Mouse (Mus musculus): ENCODE results near the gene Ripply3. TPM values are rescaled to one million over a fixed set of nuclear protein-coding genes. Genes with fewer than 3 reads are reported as not detected.

The Ripply3 gene
- polyA plus RNA-seq, 1 experiment = 3.6 TPM

DNA sequence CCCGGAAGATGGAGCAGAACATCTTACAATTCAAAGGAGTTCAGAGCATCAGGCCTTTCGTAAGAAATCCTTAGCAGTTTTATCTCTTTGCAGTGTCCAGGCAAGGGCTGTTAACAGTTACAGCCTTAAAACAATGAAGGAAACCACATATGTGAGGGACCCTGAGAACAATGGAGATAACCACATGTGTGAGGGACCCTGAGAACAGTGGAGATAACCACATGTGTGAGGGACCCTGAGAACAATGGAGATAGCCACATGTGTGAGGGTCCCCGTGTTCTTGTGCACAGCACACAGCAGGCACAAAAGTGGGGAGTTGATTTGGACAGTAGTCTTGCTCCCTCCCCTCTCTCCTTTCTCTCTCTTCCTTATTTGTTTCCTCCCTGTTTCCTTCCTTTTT is 29.9 kb downstream of the Ripply3 start:
- no peak overlapping the region for H3K27ac ChIP-seq (ENCODE audit: control insufficient read depth, insufficient read depth, low read depth, low read length, poor library complexity)
- no peaks in the 10 kb centered on the region for H3K4me1 ChIP-seq (ENCODE audit: control insufficient read depth, insufficient read depth, low read length)
- no peak overlapping the region for H3K4me3 ChIP-seq (replicated peaks; ENCODE audit: control insufficient read depth, low read depth, low read length)
- TF ChIP-seq POLR2A (IDR thresholded peaks at IDR 0.05; ENCODE audit: borderline replicate concordance, control insufficient read depth, low read depth, low read length) = no peak
- 63% methylated on average over 3 of the region's 3 CpGs for WGBS

- 84% methylated on average over 13 of the region's 13 CpGs for WGBS
- H3K27ac ChIP-seq (ENCODE audit: control insufficient read depth, insufficient read depth, low read depth, low read length, poor library complexity) = no peak overlapping the region
- H3K4me3 ChIP-seq (replicated peaks; ENCODE audit: control insufficient read depth, low read depth, low read length) = no peak overlapping the region
- H3K4me1 ChIP-seq (ENCODE audit: control insufficient read depth, insufficient read depth, low read length) = no peaks in the 10 kb centered on the region; the same call in 1 of the 2 replicates
- no peak for TF ChIP-seq CTCF (IDR thresholded peaks at IDR 0.05; ENCODE audit: control insufficient read depth, insufficient read depth, low read length)
- TF ChIP-seq POLR2A (IDR thresholded peaks at IDR 0.05; ENCODE audit: borderline replicate concordance, control insufficient read depth, low read depth, low read length) = no peak
These were observed 32.5 kb downstream of the Ripply3 start for GRCm38 (mm10) chr16:94360578-94361350.

DNA sequence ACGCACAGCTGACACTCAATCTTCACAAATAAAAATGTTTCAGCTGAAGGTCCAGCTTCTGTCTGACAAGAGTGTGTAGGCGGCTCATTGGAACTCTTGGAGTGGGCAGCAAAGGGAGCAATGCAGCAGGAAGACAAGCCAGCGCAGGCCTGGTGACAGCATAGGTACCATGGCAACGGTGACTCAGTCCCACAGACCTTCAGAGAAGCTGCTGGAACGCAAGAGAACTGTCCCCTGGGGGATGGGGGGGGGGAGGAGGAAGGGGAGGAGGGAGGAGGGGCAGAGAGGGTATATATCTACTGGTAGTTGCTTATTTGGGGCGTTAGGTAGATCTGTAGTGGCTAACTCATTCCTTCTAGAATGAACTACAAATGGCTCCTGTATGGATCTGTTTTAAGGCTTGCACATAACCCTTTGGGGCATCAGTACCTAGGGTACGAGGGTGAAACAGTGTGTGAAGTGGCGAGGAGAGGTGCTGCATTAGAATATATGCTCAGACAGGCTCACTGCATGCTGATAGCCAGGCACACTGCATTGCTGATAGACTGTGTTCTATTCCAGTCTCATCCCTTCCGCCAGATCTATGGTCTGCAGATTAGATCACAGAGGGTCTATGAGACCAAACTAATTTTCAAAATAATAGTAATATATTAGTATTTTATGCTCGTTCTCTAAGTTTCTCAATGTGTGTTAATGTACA is 34.1 kb downstream of the Ripply3 start:
- no peak overlapping the region for H3K27ac ChIP-seq (ENCODE audit: control insufficient read depth, insufficient read depth, low read depth, low read length, poor library complexity)
- no peaks in the 10 kb centered on the region; the same call in 1 of the 2 replicates for H3K4me1 ChIP-seq (ENCODE audit: control insufficient read depth, insufficient read depth, low read length)
- TF ChIP-seq CTCF (IDR thresholded peaks at IDR 0.05; ENCODE audit: control insufficient read depth, insufficient read depth, low read length) = no peak
- TF ChIP-seq POLR2A (IDR thresholded peaks at IDR 0.05; ENCODE audit: borderline replicate concordance, control insufficient read depth, low read depth, low read length) = no peak
- 55% methylated on average over 10 of the region's 10 CpGs for WGBS
- H3K4me3 ChIP-seq (replicated peaks; ENCODE audit: control insufficient read depth, low read depth, low read length) = no peak overlapping the region

- 59% methylated on average over 4 of the region's 4 CpGs for WGBS
- no peaks in the 10 kb centered on the region; the same call in 1 of the 2 replicates for H3K4me1 ChIP-seq (ENCODE audit: control insufficient read depth, insufficient read depth, low read length)
- TF ChIP-seq POLR2A (IDR thresholded peaks at IDR 0.05; ENCODE audit: borderline replicate concordance, control insufficient read depth, low read depth, low read length) (no peak), CTCF (IDR thresholded peaks at IDR 0.05; ENCODE audit: control insufficient read depth, insufficient read depth, low read length) (no peak)
- no peak overlapping the region for H3K27ac ChIP-seq (ENCODE audit: control insufficient read depth, insufficient read depth, low read depth, low read length, poor library complexity)
- no peak overlapping the region for H3K4me3 ChIP-seq (replicated peaks; ENCODE audit: control insufficient read depth, low read depth, low read length)
These were observed 35.6 kb downstream of the Ripply3 start for GRCm38 (mm10) chr16:94363814-94364213.

GRCm38 (mm10) chr16:94365435-94365834 is 37.2 kb downstream of the Ripply3 start:
- TF ChIP-seq CTCF (IDR thresholded peaks at IDR 0.05; ENCODE audit: control insufficient read depth, insufficient read depth, low read length) = no peak
- no peak for TF ChIP-seq POLR2A (IDR thresholded peaks at IDR 0.05; ENCODE audit: borderline replicate concordance, control insufficient read depth, low read depth, low read length)
- H3K4me3 ChIP-seq (replicated peaks; ENCODE audit: control insufficient read depth, low read depth, low read length) = no peak overlapping the region
- H3K27ac ChIP-seq (ENCODE audit: control insufficient read depth, insufficient read depth, low read depth, low read length, poor library complexity) = no peak overlapping the region
- no peaks in the 10 kb centered on the region; the same call in 1 of the 2 replicates for H3K4me1 ChIP-seq (ENCODE audit: control insufficient read depth, insufficient read depth, low read length)
- WGBS = 75% methylated on average over 3 of the region's 3 CpGs

GRCm38 (mm10) chr16:94369596-94370172 is 41.5 kb downstream of the Ripply3 start:
- Histone ChIP-seq H3K27ac (ENCODE audit: control insufficient read depth, insufficient read depth, low read depth, low read length, poor library complexity) (no peak overlapping the region; the same call in 1 of the 2 replicates), H3K4me1 (ENCODE audit: control insufficient read depth, insufficient read depth, low read length) (no peaks in the 10 kb centered on the region), H3K4me3 (replicated peaks; ENCODE audit: control insufficient read depth, low read depth, low read length) (peak overlapping the region; percentile 99)
- 2% methylated on average over 6 of the region's 6 CpGs for WGBS
- TF ChIP-seq CTCF (IDR thresholded peaks at IDR 0.05; ENCODE audit: control insufficient read depth, insufficient read depth, low read length) (no peak), POLR2A (IDR thresholded peaks at IDR 0.05; ENCODE audit: borderline replicate concordance, control insufficient read depth, low read depth, low read length) (no peak)

DNA sequence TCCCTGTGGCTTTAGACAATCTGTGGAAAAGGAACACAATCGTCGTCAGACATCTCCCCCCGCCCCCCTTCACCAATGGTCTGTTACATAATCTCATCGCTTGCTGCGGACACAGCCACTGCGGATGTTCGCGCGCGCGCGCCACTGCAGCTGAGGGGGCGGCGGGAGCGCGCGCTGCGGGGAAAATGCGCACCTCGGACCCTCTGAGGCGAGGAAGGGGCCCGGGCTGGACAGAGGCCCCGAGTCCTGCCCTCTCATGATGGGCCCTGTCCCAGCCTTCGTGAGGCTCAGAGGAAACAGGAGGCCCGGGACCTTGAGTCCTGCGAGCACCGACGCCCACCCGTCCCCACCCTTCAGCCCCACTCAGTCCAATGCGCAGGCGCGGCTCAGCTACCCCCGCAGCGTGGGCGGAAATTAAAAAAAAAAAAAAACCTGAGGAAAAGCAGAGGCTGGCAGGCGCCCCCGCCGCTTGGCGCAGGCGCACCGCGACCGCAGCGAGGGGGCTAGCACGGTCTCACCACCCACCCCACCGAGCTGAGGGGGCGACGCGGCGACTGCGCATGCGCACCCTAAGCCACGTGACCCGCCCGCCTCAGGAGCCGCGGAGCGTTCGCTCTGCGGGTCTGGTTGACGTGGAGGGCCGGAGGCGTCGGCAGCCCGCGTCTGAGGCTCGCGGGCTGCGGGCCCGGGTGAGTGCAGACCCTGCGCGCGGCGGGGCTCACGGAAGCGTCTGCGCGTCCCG is 42.1 kb downstream of the Ripply3 start, which contains the start of gene Ttc3:
Ttc3 (plus strand) TSS at position 446 of the 742 bp plus-strand sequence.
- peak within 1 kb of the TSS; percentile 99 for H3K4me3 ChIP-seq (replicated peaks; ENCODE audit: control insufficient read depth, low read depth, low read length)
- TF ChIP-seq CTCF (IDR thresholded peaks at IDR 0.05; ENCODE audit: control insufficient read depth, insufficient read depth, low read length) = no peak
- no peak for TF ChIP-seq POLR2A (IDR thresholded peaks at IDR 0.05; ENCODE audit: borderline replicate concordance, control insufficient read depth, low read depth, low read length)
- peak within 1 kb of the TSS; percentile 85 for H3K27ac ChIP-seq (ENCODE audit: control insufficient read depth, insufficient read depth, low read depth, low read length, poor library complexity)
- WGBS = under 1% methylated on average over 78 of the region's 79 CpGs
- no peaks in the 10 kb centered on the region for H3K4me1 ChIP-seq (ENCODE audit: control insufficient read depth, insufficient read depth, low read length)

All from bone marrow, adult 2 months (tissue).